Mouse (Mus musculus) lung, postnatal 0 days (tissue): ENCODE data around the gene Gm15319. TPM values are rescaled to one million over a fixed set of nuclear protein-coding genes. Genes with fewer than 3 reads are reported as not detected.
"Not testable (repeated sequence)": the region's sequence is repeated elsewhere in the genome, so short reads cannot be mapped to it uniquely, and the experiment has no call there.

Source experiments
- ATAC-seq: fragments of 200-750 bp; cut with Nextera tagmentation; 2 replicates; pipeline ENCODE4 v1.8.0; 2017; ENCODE audit warnings: moderate library complexity
- DNase-seq: peaks from one replicate; pipeline ENCODE4 v3.0.0-alpha.2; 2016; ENCODE audit warnings: low spot score
- H3K27ac ChIP-seq: fragments of 300-500 bp; sonication (generic); 2 replicates; pipeline ENCODE4 v1.5.1; 2014; ENCODE audit warnings: antibody characterized with exemption, mild to moderate bottlenecking, low read length, mixed read lengths
- H3K27me3 ChIP-seq: fragments of 300-500 bp; sonication (generic); replicated peaks from 2 replicates; pipeline ENCODE4 v1.6.1; 2014; ENCODE audit warnings: low read length, mixed read lengths; ENCODE audit not compliant: insufficient read depth
- H3K36me3 ChIP-seq: fragments of 300-500 bp; sonication (generic); 2 replicates; pipeline ENCODE4 v1.6.1; 2014; ENCODE audit warnings: low read length, mixed read lengths; ENCODE audit not compliant: insufficient read depth
- H3K4me1 ChIP-seq: fragments of 300-500 bp; sonication (generic); 2 replicates; pipeline ENCODE4 v1.6.1; 2014; ENCODE audit warnings: antibody characterized with exemption, low read depth, low read length, mixed read lengths; ENCODE audit not compliant: insufficient read depth
- H3K4me2 ChIP-seq: fragments of 300-500 bp; sonication (generic); replicated peaks from 2 replicates; pipeline ENCODE4 v1.6.1; 2014; ENCODE audit warnings: low read depth, mild to moderate bottlenecking, low read length, moderate library complexity, mixed read lengths
- H3K4me3 ChIP-seq: fragments of 300-500 bp; sonication (generic); 2 replicates; pipeline ENCODE4 v1.5.1; 2014; ENCODE audit warnings: low read depth, low read length
- H3K9ac ChIP-seq: fragments of 300-500 bp; sonication (generic); replicated peaks from 2 replicates; pipeline ENCODE4 v1.6.1; 2014; ENCODE audit warnings: low read depth, mild to moderate bottlenecking
- H3K9me3 ChIP-seq: fragments of 300-500 bp; sonication (generic); 2 replicates; pipeline ENCODE4 v1.6.1; 2016; ENCODE audit warnings: low read length, mixed read lengths
- CTCF ChIP-seq: IDR thresholded peaks from 2 replicates; pipeline ENCODE4 v1.5.1; 2016; ENCODE audit warnings: antibody characterized with exemption, mild to moderate bottlenecking
- WGBS: fragments of 180-500 bp; shearing (Covaris S2); extraction: QIAGEN DNeasy Blood & Tissue Kit; methylation state at CpG from one replicate; pipeline ENCODE4 v1.1.7; 2014; 5-methylcytosine and 5-hydroxymethylcytosine counted together
- polyA plus RNA-seq: library from polyadenylated mRNA; unstranded; fragments of >200 nt; fragmentation: Nextera tagmentation; extraction: Ambion mirVana; gene quantifications from 2 replicates; pipeline ENCODE4 v1.2.1, GENCODE M21; 2015

Gm15319 gene
- not detected in 2 replicates for polyA plus RNA-seq

GRCm38 (mm10) chr8:20363110-20363509, at the start of gene Gm15319:
Gene Gm15319 (minus strand): TSS chr8:20363210.
- H3K27me3 ChIP-seq, H3K4me2 ChIP-seq, H3K27ac ChIP-seq, H3K9me3 ChIP-seq, DNase-seq, H3K4me1 ChIP-seq, H3K9ac ChIP-seq, ATAC-seq, H3K4me3 ChIP-seq, H3K36me3 ChIP-seq: not testable (repeated sequence)
- WGBS = no CpG with 5 or more reads among the region's 2 CpGs

- H3K9ac ChIP-seq, H3K9me3 ChIP-seq, H3K4me1 ChIP-seq, H3K27ac ChIP-seq, ATAC-seq, H3K4me3 ChIP-seq, H3K36me3 ChIP-seq, H3K27me3 ChIP-seq, H3K4me2 ChIP-seq, DNase-seq: not testable (repeated sequence)
- no CpG with 5 or more reads among the region's 3 CpGs for WGBS
Observed at GRCm38 (mm10) chr8:20410355-20410754, 47.3 kb upstream of the Gm15319 start.

GRCm38 (mm10) chr8:20408441-20409030, 45.5 kb upstream of the Gm15319 start:
- H3K9me3 ChIP-seq, H3K9ac ChIP-seq, H3K4me1 ChIP-seq, ATAC-seq, H3K4me2 ChIP-seq, H3K4me3 ChIP-seq, H3K27ac ChIP-seq, H3K36me3 ChIP-seq, H3K27me3 ChIP-seq: not testable (repeated sequence)
- DNase-seq = peak; percentile 2
- WGBS = 95% methylated on average over 6 of the region's 8 CpGs

- H3K4me2 ChIP-seq, DNase-seq, H3K36me3 ChIP-seq, H3K4me1 ChIP-seq, H3K4me3 ChIP-seq, H3K9me3 ChIP-seq, H3K27ac ChIP-seq, H3K27me3 ChIP-seq, ATAC-seq, H3K9ac ChIP-seq: not testable (repeated sequence)
- 17% methylated on average over 2 of the region's 7 CpGs for WGBS
- peak; percentile 23; the same call in 1 of the 2 replicates for TF ChIP-seq CTCF
Observed at GRCm38 (mm10) chr8:20389363-20389739, 26.3 kb upstream of the Gm15319 start.

- H3K27ac ChIP-seq, DNase-seq: not testable (repeated sequence)
Observed at GRCm38 (mm10) chr8:20388706-20389362, 25.8 kb upstream of the Gm15319 start.

GRCm38 (mm10) chr8:20387121-20387794, 24.2 kb upstream of the Gm15319 start:
- H3K4me1 ChIP-seq, H3K27me3 ChIP-seq, H3K4me2 ChIP-seq, H3K27ac ChIP-seq, H3K9me3 ChIP-seq, H3K4me3 ChIP-seq, ATAC-seq, H3K9ac ChIP-seq, H3K36me3 ChIP-seq: not testable (repeated sequence)
- WGBS = 74% methylated on average over 2 of the region's 8 CpGs
- DNase-seq = peak; percentile 3

More at GRCm38 (mm10) chr8:20388706-20389362, 25.8 kb upstream of the Gm15319 start:
- ATAC-seq, H3K36me3 ChIP-seq, H3K4me1 ChIP-seq, H3K27me3 ChIP-seq, H3K9ac ChIP-seq, H3K9me3 ChIP-seq, H3K4me3 ChIP-seq, H3K4me2 ChIP-seq: not testable (repeated sequence)
- WGBS = no CpG with 5 or more reads among the region's 7 CpGs

GRCm38 (mm10) chr8:20384990-20385389, 22.0 kb upstream of the Gm15319 start:
- H3K9ac ChIP-seq, H3K36me3 ChIP-seq, H3K9me3 ChIP-seq, H3K27ac ChIP-seq, H3K4me2 ChIP-seq, H3K4me3 ChIP-seq, H3K4me1 ChIP-seq, H3K27me3 ChIP-seq, DNase-seq: not testable (repeated sequence)
- no CpG with 5 or more reads among the region's 2 CpGs for WGBS
- ATAC-seq = peak; percentile 61

- not testable (repeated sequence) for H3K27me3 ChIP-seq, H3K4me1 ChIP-seq, H3K36me3 ChIP-seq, ATAC-seq, H3K4me2 ChIP-seq, DNase-seq, H3K4me3 ChIP-seq, H3K9ac ChIP-seq, H3K9me3 ChIP-seq, H3K27ac ChIP-seq
- 96% methylated on average over 5 of the region's 9 CpGs for WGBS
Observed at GRCm38 (mm10) chr8:20384131-20384530, 21.1 kb upstream of the Gm15319 start.

- H3K36me3 ChIP-seq, H3K9ac ChIP-seq, H3K4me1 ChIP-seq, H3K9me3 ChIP-seq, H3K27me3 ChIP-seq, H3K4me2 ChIP-seq, H3K4me3 ChIP-seq, DNase-seq, H3K27ac ChIP-seq, ATAC-seq: not testable (repeated sequence)
- 75% methylated on average over 2 of the region's 2 CpGs for WGBS
Observed at GRCm38 (mm10) chr8:20382146-20382545, 19.1 kb upstream of the Gm15319 start.
